Mouse (Mus musculus) embryo, embryonic 9.5 days (tissue): ENCODE results near the gene Tmem132b.
A peak's percentile ranks its signal among the peaks of the same experiment; 100 is the strongest.

ENCODE experiments used
- DNase-seq: peaks from one replicate; pipeline ENCODE4 v3.0.0-alpha.2; 2017; ENCODE audit errors: extremely low spot score

Tmem132b gene

GRCm38 (mm10) chr5:125515006-125515405, 16.6 kb upstream of the Tmem132b start:
- DNase-seq, result no peak

DNA sequence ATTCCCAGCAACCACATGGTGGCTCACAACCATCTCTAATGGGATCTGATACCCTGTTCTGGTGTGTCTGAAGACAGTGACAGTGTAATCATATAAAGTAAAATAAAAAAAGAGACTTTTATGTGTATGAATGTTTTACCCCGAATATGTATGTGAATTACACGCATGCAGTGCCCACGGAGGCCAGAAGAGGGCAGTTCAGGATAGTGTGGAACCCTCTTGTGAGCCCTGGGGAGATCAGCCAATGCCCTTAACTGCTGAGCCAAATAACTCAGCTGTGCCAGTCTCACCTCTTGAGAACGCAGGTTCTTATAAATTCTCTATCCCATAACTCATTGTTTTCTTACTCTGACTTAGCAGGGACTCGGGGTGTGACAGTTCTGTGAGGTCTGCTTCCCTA, 12.9 kb upstream of the Tmem132b start:
- DNase-seq, result no peak

DNA sequence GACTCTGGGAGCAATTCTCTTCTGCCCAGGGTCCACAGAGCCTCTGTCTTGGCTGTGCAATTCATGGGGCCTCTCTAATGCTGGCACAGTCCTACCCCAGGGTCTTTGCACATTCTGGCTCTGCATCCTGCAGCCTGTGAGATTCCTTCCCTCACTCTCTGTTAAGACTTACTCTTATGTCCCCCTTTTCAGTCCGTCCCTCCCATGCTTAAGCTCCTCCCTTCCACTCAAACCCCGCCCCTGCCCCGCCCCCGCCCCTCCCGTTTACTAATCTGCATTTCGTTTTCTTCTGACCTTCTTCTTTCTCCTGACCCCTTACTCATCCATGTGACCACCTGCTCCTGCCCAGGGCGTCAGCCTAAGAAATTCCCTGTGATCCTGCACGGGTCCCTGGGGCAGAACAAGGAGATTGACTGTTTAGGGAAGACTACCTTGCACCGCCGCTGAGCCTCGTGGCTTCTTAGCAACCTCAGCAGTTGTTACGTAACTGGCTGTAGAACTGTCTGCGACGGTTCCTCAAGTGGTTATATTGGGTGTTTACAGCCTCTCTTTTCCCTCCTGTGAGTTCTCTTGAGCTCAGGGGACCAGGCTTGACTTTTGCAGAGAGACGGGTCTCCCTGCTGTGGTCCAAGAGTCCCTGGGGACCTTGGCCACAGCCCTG, 10.5 kb upstream of the Tmem132b start:
- DNase-seq, result no peak

DNA sequence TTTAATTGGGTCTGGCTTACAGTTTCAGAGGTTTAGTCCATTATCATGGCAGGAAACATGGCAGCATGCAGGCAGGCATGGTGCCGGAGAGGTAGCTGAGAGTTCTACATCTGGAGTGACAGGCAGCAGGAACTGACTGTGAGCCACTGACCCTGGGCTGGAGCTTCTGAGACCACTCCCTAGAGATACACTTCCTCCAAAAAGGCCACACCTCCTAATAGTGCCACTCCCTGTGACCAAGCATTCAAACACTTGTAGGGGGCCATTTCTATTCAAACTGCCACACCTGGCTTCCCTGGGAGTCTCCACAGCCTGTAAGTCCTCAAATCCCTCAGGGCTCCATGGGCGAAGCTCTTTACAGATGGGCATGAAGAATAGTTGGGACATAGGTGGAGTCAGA, 8.2 kb upstream of the Tmem132b start:
- DNase-seq, result no peak

DNA sequence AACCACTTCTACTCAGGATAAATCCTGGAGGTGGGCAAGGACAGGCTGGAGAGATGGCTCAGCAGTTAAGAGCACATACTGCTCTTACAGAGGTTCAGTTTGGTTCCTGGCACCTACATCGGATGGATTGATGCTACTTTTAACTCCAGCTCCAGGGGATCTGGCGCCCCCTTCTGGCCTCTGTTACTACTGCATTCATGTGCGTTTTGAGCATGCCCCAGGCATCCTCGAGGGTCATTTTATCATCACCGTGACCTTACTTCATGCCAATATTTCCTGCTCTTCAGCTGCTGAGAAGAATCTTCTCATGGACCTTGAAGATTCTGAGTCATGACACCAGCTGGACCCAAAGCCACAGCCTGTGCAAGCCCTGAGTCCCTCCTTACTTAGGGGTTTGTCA, 6.1 kb upstream of the Tmem132b start:
- DNase-seq, result no peak

GRCm38 (mm10) chr5:125526464-125526863, 5.1 kb upstream of the Tmem132b start:
- DNase-seq, result no peak

- DNase-seq, result peak; percentile 74
These were observed 2.5 kb upstream of the Tmem132b start for GRCm38 (mm10) chr5:125529109-125529508.

DNA sequence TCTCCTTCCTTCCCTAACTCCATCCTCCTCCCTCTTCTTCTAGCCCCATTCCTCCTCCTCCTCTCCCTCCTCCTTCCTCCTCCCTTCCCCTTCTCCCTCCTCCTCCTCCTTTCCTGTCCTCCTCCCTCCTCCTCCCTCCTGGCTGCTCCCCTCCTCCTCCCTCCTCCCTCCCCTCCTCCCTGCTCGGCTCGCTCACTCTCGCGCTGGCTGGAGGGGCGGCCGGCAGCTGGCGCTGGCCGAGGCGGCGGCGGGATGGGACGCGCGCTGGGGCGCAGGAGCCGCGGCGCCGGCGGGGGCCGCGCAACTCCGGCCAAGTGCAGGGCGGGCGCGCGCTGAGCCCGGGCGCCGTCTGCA, 594 bp downstream of the Tmem132b start:
- DNase-seq, result peak; percentile 77

- peak; percentile 47 for DNase-seq
These were observed 1.1 kb downstream of the Tmem132b start for GRCm38 (mm10) chr5:125532545-125533224.

DNA sequence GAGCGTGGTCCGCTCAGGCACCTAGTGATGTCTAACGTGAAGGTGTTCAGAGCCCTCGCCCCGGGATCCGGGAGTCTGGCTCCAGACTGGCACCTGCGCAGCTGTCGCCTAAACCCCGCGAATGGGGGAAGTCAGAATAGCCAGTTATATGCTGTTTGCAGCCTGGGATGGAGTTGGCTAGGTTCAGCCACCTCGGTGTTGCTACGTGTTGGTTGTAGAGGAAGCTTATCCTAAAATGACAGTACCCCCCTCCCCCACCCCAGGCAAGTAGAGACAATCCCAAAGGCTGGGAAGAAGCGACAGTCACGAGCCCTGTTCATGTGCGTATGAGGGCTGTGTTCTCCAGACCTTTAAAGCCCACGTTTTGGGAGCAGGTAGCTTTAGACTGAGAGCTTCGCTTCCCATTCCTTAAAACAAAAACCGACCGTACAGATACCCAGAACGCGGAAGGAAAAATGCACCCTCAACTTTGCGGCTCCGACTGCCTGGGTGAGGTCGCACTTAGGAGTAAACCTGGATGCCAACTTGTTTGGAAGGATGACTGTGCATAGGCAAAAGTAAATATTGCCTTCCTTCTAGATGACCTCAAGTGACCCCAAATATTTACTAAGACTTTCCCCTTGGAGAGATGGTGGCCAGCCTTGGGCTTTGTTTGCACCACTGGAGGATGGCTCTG, 1.8 kb downstream of the Tmem132b start:
- DNase-seq, result no peak

GRCm38 (mm10) chr5:125534168-125534610, 2.6 kb downstream of the Tmem132b start:
- no peak for DNase-seq

DNA sequence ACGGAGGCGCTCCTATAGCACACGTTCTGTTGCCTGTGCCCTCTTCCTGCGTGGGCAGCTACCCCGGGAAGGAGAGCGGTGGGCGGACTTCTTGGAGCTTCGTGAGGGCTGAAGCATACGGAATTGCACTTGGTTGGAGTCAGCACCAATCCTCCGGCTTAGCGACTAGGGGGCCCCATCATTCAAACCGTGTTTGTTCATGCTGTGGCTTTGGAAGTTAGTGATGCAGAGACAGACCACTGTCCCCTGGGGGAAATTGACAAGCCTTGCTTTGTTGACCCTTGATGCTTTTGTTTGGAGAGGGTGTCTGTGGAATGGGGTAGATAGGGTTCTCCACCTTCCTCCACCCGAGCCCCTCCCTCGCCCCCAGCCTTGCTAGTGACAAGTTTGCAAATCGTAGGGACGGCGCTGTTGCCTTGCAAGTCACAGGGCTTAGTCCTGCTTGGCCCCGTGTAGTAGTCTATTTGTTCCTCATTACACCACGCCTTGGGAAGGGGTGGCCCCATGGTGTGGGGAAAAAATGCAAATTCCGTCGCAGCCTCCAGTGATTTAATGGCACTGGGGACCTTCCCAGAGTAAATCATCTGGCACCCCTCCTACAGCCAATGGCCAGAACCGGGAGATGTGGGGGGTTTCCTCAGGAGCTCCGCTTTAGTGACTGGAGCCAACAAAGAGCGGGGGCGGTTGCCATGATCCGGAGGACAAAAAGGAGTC, 3.2 kb downstream of the Tmem132b start:
- DNase-seq, result peak; percentile 54

DNA sequence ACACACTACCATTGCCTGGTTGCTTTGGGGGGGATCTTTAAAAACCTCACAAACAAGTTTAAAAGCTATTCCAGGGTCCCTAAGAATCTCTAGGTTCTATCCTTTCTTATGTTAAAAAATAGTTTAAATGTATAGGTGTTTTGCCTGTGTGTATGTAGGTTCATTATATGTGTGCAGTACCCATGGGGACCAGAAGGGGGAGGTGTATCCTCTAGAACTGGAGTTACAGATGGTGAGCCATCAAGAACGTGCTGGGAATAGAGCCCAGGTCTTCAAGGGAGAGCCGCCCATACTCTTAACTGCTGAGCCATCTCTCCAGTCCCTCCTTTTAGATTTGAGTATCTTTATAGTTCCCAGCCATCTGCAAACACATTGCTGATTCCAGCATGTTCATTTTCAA, 13.5 kb downstream of the Tmem132b start:
- DNase-seq, result no peak

DNA sequence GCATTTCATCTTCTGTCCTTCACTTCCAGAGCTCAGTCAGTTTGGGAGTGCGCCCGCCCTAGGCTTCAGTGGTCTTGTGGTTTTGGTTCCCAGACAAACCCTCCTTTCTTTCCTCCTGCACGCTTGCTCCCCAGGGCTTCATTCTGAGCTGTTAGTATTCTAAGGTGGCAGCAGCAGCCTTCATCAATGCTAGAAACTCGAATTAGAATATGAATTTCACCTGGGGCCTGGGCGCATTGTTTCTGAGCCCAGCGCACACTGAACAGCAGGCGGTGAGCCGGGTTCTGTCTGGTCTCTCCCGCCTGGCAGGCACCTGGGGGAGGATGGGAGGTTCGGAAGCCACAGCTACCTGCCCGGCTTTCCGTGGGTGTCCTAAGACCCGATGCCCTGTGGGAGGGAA, 14.7 kb downstream of the Tmem132b start:
- DNase-seq, result no peak

DNA sequence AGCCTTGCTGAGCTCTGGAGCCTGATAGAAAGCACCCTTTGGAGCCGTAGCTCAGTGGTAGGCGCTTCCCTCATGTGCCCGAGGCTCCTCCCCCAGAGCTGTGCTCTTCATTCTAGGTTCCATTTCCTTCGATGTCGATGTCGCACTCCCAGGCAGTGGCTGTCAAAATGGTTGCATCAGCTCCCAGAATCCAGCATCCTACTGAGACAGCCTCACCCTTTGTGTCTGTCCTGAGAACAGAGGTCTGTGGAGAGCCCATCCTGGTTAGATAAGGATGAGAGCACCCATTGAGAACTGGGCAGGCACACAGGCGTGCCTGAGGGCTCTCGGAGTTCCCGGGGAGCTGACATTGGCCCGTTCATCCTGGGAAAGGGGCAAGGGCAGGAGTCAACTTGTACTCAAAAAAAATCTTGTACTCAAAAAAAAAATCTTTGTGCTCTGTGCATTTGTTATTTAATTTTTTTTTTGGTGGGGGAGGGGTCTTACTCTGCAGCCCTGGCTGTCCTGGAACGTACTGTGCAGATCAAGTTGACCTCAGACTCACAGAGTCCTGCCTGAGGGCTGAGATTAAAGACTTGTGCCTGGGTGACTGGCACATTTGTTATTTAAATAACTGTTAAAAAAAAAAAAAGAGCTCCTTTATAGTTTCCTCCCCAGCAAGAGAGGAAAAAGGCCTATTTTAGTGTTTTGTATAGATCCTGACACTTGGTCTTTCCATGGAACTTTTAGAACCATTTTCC, 18.3 kb downstream of the Tmem132b start:
- DNase-seq, result peak; percentile 28

DNA sequence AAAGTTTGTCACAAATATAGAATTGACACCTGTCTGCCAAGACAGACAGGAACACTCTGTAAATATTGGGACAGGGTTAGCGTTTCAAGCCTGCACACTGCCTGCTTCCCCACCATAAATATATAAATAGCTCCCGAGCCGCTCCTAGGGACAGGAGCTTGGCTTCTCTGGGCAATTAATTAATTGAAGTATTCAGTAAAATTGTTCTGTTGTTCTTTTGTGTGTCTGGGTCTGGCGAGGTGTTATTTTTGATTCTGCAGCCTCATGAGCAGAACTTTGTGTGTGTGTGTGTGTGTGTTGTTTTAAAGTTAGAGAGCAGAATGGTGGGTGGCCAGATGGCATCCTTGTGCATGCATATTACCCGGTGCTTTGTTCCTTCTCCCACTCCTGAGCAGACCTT, 24.2 kb downstream of the Tmem132b start:
- no peak for DNase-seq

GRCm38 (mm10) chr5:125563492-125563891, 31.9 kb downstream of the Tmem132b start:
- DNase-seq, result no peak

GRCm38 (mm10) chr5:125565725-125566124, 34.2 kb downstream of the Tmem132b start:
- DNase-seq, result no peak

GRCm38 (mm10) chr5:125568457-125568856, 36.9 kb downstream of the Tmem132b start:
- DNase-seq, result no peak

- DNase-seq, result no peak
These were observed 40.4 kb downstream of the Tmem132b start for GRCm38 (mm10) chr5:125572011-125572410.

GRCm38 (mm10) chr5:125574886-125575285, 43.3 kb downstream of the Tmem132b start:
- no peak for DNase-seq

DNA sequence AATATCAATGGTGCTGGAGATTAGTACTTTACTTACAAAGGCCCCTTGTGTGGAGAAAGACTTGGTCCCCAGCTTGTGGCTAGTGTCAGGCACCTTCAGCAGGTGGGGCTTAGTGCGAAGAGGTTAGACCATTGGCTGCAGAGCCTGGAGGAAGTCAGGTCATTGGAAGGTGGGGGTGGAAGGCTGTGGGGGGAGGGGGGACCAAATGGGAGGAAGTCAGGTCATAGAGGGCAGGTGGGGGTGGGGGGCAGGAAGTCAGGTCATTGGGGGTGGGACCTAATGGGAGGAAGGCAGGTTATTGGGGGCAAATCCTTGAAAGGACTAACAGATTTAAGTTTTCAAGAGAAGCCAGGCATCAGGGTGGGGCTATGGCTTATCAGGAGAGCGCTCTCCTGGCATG, 44.3 kb downstream of the Tmem132b start:
- DNase-seq, result no peak
